Mouse (Mus musculus): ENCODE measurements around the gene Hsdl1. TPM values are rescaled to one million over a fixed set of nuclear protein-coding genes. Genes with fewer than 3 reads are reported as not detected.

Hsdl1 gene
- polyA plus RNA-seq (2014; fragmentation: Nextera tagmentation; extraction: Ambion mirVana) = 74.4 and 87.6 TPM in 2 replicates

DNA sequence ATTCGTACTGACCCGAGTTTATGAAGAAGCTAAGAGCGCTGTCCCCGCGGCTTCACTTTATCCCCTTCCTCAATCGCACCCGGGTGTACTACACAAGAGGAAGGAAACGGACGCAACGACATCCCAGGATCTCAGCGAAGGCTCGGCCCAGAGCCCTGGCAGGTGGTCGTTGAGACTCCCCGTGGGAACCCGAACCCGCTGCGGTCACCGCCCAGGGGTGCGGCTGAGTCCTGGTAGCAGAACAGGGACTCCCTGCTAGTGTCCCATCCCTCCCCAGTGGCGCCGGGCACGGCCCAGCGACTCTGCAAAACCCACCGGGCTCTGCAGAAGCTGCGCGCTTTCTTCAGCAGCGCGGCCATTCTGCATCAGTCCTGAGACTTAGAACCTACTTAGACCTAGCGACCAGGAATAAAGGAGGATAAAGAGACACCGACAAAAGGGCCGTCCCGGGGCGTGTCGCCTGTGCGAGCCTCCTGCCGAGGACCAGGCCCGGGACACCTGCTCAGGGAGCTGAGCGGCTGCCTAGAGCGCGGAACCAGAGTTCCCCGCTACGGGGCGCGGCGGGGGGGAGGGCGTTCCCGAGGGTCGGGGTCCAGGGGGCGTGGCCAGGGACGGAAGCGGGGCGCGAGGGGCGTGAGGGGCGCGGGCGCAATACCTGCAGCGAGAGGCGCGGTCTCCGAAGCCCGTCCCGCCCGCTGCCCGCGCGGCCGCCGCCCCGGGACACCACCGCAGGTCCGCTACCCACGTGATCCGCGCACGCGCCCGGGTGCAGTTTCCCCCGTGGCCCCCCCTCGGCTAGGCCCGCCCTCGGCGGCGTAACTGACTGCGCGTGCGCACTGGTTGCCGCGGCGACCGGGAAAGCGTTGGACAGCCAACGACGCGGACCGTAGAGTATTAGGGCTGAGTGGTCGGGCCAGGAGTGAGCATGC, at the start of gene Hsdl1, which contains the start of gene Dnaaf1:
TSS of gene Hsdl1 (minus strand) at position 747 of the 929 bp plus-strand sequence.
TSS of gene Dnaaf1 (plus strand) at position 799 of the 929 bp plus-strand sequence.
- ATAC-seq (ENCODE audit: insufficient read depth, low FRiP score, low TSS enrichment) (peak; percentile 90), DNase-seq (ENCODE audit: low spot score) (peak; percentile 94)
- Histone ChIP-seq H3K27ac (ENCODE audit: low read depth, low read length) (peak within 1 kb of the TSS; percentile 63; the same call in 1 of the 2 replicates), H3K9ac (ENCODE audit: low read length) (peak within 1 kb of the TSS; percentile 78), H3K4me1 (ENCODE audit: control insufficient read depth, insufficient read depth, low read length) (peaks cover 3% of the 10 kb centered on the region), H3K4me2 (ENCODE audit: low read depth) (peak within 1 kb of the TSS; percentile 96), H3K4me3 (ENCODE audit: low read depth, low read length) (peak within 1 kb of the TSS; percentile 91), H3K27me3 (ENCODE audit: control insufficient read depth, insufficient read depth, low read length) (peaks cover 3% of the 10 kb centered on the region; the same call in 1 of the 2 replicates), H3K36me3 (ENCODE audit: control insufficient read depth, insufficient read depth, low read length) (no peaks in the 10 kb centered on the region), H3K9me3 (ENCODE audit: control insufficient read depth, low read length) (no peaks in the 10 kb centered on the region)
- WGBS = under 1% methylated on average over 93 of the region's 97 CpGs

- Histone ChIP-seq H3K4me3 (ENCODE audit: low read depth, low read length) (no peak overlapping the region), H3K36me3 (ENCODE audit: control insufficient read depth, insufficient read depth, low read length) (no peaks in the 10 kb centered on the region), H3K9me3 (ENCODE audit: control insufficient read depth, low read length) (no peaks in the 10 kb centered on the region), H3K4me2 (ENCODE audit: low read depth) (no peak overlapping the region), H3K9ac (ENCODE audit: low read length) (no peak overlapping the region), H3K27ac (ENCODE audit: low read depth, low read length) (no peak overlapping the region), H3K4me1 (ENCODE audit: control insufficient read depth, insufficient read depth, low read length) (no peaks in the 10 kb centered on the region), H3K27me3 (ENCODE audit: control insufficient read depth, insufficient read depth, low read length) (no peaks in the 10 kb centered on the region)
- no peak for DNase-seq (ENCODE audit: low spot score)
- 82% methylated on average over 1 of the region's 1 CpGs for WGBS
- ATAC-seq (ENCODE audit: insufficient read depth, low FRiP score, low TSS enrichment) = no peak
Measured at GRCm38 (mm10) chr8:119623744-119624143, 48.8 kb upstream of the Hsdl1 start.

DNA sequence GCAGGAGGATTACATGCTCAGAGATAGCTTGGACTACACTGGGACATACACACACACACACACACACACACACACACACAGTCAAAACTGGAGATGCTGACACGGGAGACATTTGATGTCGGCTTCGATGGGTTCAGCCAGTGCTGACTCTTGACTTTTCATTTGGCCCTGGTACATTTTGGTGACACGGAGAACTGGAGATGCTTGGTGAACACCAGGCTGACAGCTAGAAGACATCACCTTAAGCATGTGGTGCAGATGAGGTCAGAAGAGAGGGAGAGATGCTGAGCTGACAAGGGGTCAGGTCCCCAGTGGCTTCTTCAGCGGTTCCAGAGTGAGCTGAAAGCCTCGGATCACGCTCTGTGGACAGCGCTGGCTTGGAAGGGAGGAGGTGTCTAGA, 48.1 kb upstream of the Hsdl1 start:
- no peaks in the 10 kb centered on the region for H3K36me3 ChIP-seq (ENCODE audit: control insufficient read depth, insufficient read depth, low read length)
- no peak overlapping the region for H3K27ac ChIP-seq (ENCODE audit: low read depth, low read length)
- no peak overlapping the region for H3K4me2 ChIP-seq (ENCODE audit: low read depth)
- no peaks in the 10 kb centered on the region for H3K9me3 ChIP-seq (ENCODE audit: control insufficient read depth, low read length)
- H3K4me1 ChIP-seq (ENCODE audit: control insufficient read depth, insufficient read depth, low read length) = no peaks in the 10 kb centered on the region
- no peak overlapping the region for H3K4me3 ChIP-seq (ENCODE audit: low read depth, low read length)
- no peak overlapping the region for H3K9ac ChIP-seq (ENCODE audit: low read length)
- DNase-seq (ENCODE audit: low spot score) (no peak), ATAC-seq (ENCODE audit: insufficient read depth, low FRiP score, low TSS enrichment) (no peak)
- H3K27me3 ChIP-seq (ENCODE audit: control insufficient read depth, insufficient read depth, low read length) = no peaks in the 10 kb centered on the region
- 89% methylated on average over 8 of the region's 8 CpGs for WGBS

DNA sequence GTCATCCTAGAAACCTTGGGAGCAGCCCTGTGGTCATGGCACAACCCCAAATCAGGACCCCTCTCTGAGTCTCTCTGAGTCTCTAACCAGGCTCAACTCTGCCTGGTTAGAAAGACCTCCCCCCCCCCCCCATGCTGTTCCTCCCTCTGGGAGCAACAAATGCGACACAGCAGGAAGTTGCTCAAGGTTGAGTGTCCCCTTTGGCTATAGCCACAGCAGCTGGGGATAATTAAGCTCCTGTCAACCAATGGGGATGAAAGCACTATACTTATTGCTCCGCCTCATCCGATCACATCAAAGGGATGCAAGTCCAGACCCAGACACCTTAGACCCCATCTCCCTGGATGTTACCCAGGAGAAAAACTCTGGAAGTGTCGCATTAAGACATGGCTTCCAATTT, 47.6 kb upstream of the Hsdl1 start:
- H3K4me1 ChIP-seq (ENCODE audit: control insufficient read depth, insufficient read depth, low read length) = no peaks in the 10 kb centered on the region
- H3K36me3 ChIP-seq (ENCODE audit: control insufficient read depth, insufficient read depth, low read length) = no peaks in the 10 kb centered on the region
- no peaks in the 10 kb centered on the region for H3K9me3 ChIP-seq (ENCODE audit: control insufficient read depth, low read length)
- 68% methylated on average over 4 of the region's 4 CpGs for WGBS
- H3K4me3 ChIP-seq (ENCODE audit: low read depth, low read length) = no peak overlapping the region
- H3K4me2 ChIP-seq (ENCODE audit: low read depth) = no peak overlapping the region
- H3K27me3 ChIP-seq (ENCODE audit: control insufficient read depth, insufficient read depth, low read length) = no peaks in the 10 kb centered on the region
- no peak for ATAC-seq (ENCODE audit: insufficient read depth, low FRiP score, low TSS enrichment)
- no peak overlapping the region for H3K9ac ChIP-seq (ENCODE audit: low read length)
- H3K27ac ChIP-seq (ENCODE audit: low read depth, low read length) = no peak overlapping the region
- no peak for DNase-seq (ENCODE audit: low spot score)

DNA sequence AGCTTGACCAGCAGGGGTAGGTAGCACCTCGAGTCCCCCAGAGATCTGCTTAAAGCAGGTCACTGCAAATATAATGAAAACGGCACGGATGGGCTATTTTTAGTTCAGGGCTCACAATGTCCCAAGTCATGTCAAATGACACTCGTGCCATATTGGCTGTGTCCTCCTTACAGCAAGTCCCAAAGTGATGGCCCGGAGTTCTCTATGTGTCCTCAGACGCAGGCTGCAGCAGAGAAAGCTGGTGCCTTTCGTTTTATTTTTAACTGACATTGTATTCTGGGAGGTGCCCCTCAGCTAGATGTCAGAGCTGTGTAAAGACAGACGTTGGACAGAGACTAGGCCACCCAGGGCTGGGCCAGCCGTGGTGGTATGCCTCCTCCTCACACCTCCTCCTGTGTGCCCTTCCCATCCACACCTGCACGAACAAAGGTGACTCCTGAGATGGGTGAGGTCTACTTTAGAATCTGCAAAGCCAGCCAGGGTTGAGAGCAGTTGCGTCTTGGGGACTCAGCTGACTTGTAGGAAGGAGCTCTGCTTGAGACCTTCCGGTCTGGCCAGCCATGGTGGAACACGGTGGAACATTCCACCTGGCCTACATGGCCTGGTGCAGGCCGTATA, 46.0 kb upstream of the Hsdl1 start:
- no peak overlapping the region for H3K4me2 ChIP-seq (ENCODE audit: low read depth)
- no peaks in the 10 kb centered on the region for H3K4me1 ChIP-seq (ENCODE audit: control insufficient read depth, insufficient read depth, low read length)
- 88% methylated on average over 14 of the region's 14 CpGs for whole genome bisulfite sequencing
- H3K9ac ChIP-seq (ENCODE audit: low read length) = no peak overlapping the region
- DNase-seq (ENCODE audit: low spot score) (no peak), ATAC-seq (ENCODE audit: insufficient read depth, low FRiP score, low TSS enrichment) (no peak)
- H3K4me3 ChIP-seq (ENCODE audit: low read depth, low read length) = no peak overlapping the region
- no peaks in the 10 kb centered on the region for H3K27me3 ChIP-seq (ENCODE audit: control insufficient read depth, insufficient read depth, low read length)
- H3K36me3 ChIP-seq (ENCODE audit: control insufficient read depth, insufficient read depth, low read length) = no peaks in the 10 kb centered on the region
- no peaks in the 10 kb centered on the region for H3K9me3 ChIP-seq (ENCODE audit: control insufficient read depth, low read length)
- H3K27ac ChIP-seq (ENCODE audit: low read depth, low read length) = no peak overlapping the region

DNA sequence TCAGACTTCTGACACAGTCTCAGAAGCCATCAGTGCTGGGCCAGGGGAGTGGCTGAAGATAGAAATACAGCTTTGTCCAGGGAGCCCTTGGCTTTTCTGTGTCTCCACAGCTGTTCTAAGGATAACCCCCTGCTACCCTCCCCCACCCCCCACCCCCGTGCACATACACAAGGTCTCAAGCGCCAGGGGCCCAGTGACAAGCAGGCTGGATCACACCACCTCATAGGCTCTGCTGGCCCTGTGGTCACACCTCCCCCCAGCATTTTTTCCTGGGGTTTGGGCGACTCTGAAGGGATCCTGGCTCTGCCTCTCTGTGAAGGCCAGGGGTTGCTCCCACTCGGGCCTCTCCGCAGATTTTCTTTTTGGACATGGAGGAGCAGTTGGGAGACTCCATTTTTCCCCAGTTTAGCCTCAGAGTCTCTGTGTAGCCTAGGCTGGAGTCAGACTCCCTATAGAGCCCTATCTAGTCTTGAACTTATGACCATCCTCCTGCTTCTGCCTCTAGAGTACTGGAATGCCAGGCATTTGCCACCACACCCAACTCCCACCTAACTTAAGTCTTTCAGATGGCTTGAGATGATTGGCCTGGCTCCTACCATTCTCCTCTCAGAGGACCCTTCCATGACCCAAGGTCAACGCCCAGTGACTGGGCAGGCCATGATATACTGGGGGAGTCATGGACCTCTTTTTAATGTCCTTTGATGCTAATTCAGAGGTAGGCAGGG, 45.3 kb upstream of the Hsdl1 start:
- no peak overlapping the region for H3K27ac ChIP-seq (ENCODE audit: low read depth, low read length)
- 78% methylated on average over 6 of the region's 6 CpGs for WGBS

DNA sequence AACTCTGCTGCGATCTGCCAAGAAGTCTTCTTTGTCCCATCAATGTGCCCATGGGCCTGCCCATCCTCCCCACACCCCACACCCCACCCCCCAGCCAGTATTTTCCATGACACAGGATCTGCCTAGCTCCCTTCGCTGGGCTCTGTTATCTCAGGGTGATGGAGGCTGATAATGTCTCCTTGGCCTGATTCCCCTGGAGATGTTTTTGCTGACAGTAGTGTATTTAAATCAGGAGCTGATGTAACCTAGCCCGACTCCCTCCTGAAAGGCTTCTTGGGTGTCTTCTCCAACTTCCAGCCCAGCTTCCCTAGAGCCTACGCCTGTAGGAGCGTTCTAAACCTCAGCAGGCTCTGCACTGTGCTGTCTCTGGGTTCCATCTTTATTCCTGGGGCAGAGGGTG, 43.9 kb upstream of the Hsdl1 start:
- no peak overlapping the region for H3K27ac ChIP-seq (ENCODE audit: low read depth, low read length)
- H3K4me1 ChIP-seq (ENCODE audit: control insufficient read depth, insufficient read depth, low read length) = no peaks in the 10 kb centered on the region
- 86% methylated on average over 5 of the region's 5 CpGs for WGBS
- DNase-seq (ENCODE audit: low spot score) (no peak), ATAC-seq (ENCODE audit: insufficient read depth, low FRiP score, low TSS enrichment) (no peak)
- no peak overlapping the region for H3K9ac ChIP-seq (ENCODE audit: low read length)
- H3K36me3 ChIP-seq (ENCODE audit: control insufficient read depth, insufficient read depth, low read length) = no peaks in the 10 kb centered on the region
- no peaks in the 10 kb centered on the region for H3K9me3 ChIP-seq (ENCODE audit: control insufficient read depth, low read length)
- no peak overlapping the region for H3K4me2 ChIP-seq (ENCODE audit: low read depth)
- H3K27me3 ChIP-seq (ENCODE audit: control insufficient read depth, insufficient read depth, low read length) = no peaks in the 10 kb centered on the region
- H3K4me3 ChIP-seq (ENCODE audit: low read depth, low read length) = no peak overlapping the region

More for the DNA sequence above, 45.3 kb upstream of the Hsdl1 start:
- no peak overlapping the region for H3K9ac ChIP-seq (ENCODE audit: low read length)
- DNase-seq (ENCODE audit: low spot score) (no peak), ATAC-seq (ENCODE audit: insufficient read depth, low FRiP score, low TSS enrichment) (no peak)
- H3K4me3 ChIP-seq (ENCODE audit: low read depth, low read length) = no peak overlapping the region
- H3K4me2 ChIP-seq (ENCODE audit: low read depth) = no peak overlapping the region
- H3K36me3 ChIP-seq (ENCODE audit: control insufficient read depth, insufficient read depth, low read length) = no peaks in the 10 kb centered on the region
- H3K27me3 ChIP-seq (ENCODE audit: control insufficient read depth, insufficient read depth, low read length) = no peaks in the 10 kb centered on the region
- H3K4me1 ChIP-seq (ENCODE audit: control insufficient read depth, insufficient read depth, low read length) = no peaks in the 10 kb centered on the region
- no peaks in the 10 kb centered on the region for H3K9me3 ChIP-seq (ENCODE audit: control insufficient read depth, low read length)

DNA sequence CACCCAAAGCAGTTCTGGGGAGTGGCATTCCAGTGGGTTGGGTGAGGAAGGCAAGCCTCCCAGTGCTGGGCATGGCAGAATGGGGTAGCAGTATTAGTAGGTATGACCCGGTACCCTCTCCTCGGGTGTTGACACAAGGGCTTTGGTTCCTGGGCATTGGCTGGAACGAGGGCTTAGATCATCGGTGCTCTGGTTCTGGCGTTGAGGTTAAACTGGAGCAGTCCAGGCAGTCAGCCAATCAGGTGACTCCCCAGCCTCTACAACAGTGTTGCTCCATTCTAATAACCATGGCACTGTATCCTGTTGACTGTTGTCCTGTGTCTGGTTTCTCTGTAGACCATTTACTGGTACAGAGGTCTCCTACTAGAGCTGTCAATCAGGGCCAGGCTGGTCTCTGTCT, 42.6 kb upstream of the Hsdl1 start:
- no peak for ATAC-seq (ENCODE audit: insufficient read depth, low FRiP score, low TSS enrichment)
- Histone ChIP-seq H3K9ac (ENCODE audit: low read length) (no peak overlapping the region), H3K36me3 (ENCODE audit: control insufficient read depth, insufficient read depth, low read length) (no peaks in the 10 kb centered on the region), H3K4me2 (ENCODE audit: low read depth) (no peak overlapping the region), H3K27ac (ENCODE audit: low read depth, low read length) (no peak overlapping the region), H3K4me1 (ENCODE audit: control insufficient read depth, insufficient read depth, low read length) (no peaks in the 10 kb centered on the region), H3K27me3 (ENCODE audit: control insufficient read depth, insufficient read depth, low read length) (no peaks in the 10 kb centered on the region), H3K4me3 (ENCODE audit: low read depth, low read length) (no peak overlapping the region), H3K9me3 (ENCODE audit: control insufficient read depth, low read length) (no peaks in the 10 kb centered on the region)
- 91% methylated on average over 5 of the region's 5 CpGs for WGBS
- DNase-seq (ENCODE audit: low spot score) = no peak
